Mouse (Mus musculus) A20 (cell line): ENCODE measurements at regions not wholly inside any gene's neighbourhood (a gene's known extent, or its start where the extent isn't known, plus 50 kb on each side); places are given as distances from the start of the nearest gene placed in this dataset.

Experiments
- DNase-seq: peaks from one replicate; pipeline ENCODE4 v3.0.0-alpha.2; 2011; ENCODE audit warnings: low read depth, low spot score

DNA sequence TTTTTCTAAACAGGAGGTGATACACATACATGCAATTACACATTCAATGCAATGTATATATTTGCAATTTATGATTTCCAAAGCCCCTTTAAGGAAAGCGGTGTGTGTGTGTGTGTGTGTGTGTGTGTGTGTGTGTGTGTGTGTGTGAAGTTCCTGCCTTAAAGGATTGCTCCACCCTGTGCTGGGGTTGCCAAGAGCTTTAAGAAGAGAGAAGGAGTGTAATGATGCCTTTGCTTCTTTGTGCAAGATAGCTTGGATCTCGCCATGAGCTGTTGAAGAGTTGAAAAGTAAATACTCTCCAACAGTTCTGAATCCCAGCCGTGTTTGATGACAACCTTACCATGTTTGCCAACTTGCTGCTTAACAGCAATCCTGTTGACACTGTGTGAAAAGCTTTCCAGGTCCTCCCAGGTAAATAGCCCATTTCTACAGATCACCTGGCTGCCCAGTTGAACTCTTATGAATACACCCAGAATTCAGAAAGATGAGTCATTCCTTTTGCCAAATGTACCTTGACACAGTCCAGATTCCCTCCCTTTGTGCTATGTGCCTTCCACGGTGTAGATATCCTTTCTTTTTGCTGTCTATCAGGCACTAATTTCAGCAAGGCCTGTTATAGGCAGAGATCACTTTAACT, 216.3 kb downstream of the Ikzf2 start:
- DNase-seq, result no peak

DNA sequence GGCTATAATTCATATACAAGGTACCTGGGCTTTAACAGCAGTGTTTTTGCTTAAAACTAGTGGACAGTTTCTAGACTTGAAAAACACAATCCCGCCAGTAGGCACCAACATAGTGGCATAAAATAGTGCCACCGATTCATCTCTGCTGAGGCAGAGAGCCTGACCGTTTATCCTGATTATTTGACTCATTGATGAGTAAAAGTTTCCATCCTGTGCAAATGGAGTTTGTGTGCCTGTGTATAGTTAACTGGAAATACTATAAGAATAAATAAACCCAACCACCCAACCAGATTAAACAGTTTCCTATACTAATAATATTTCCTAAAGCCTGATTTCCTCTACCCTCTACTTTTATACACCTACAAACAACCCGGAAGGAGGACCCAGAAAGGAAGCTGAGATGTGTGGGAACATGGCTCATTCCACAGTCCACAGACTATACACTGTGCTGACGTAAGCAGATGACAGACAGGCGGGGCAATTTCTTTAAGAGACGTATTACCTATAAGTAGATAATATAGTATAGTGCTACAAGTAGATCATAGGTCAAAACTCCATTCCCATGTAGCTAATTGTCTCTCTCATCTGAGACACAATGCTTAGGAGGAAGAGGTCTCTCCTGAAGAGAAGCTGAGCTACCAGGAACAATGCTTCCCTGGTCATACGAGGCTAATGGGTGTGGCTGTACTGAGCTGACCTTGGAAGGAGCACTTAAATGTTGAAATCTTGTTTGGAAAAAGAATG, 217.7 kb downstream of the Ikzf2 start:
- DNase-seq, result no peak

DNA sequence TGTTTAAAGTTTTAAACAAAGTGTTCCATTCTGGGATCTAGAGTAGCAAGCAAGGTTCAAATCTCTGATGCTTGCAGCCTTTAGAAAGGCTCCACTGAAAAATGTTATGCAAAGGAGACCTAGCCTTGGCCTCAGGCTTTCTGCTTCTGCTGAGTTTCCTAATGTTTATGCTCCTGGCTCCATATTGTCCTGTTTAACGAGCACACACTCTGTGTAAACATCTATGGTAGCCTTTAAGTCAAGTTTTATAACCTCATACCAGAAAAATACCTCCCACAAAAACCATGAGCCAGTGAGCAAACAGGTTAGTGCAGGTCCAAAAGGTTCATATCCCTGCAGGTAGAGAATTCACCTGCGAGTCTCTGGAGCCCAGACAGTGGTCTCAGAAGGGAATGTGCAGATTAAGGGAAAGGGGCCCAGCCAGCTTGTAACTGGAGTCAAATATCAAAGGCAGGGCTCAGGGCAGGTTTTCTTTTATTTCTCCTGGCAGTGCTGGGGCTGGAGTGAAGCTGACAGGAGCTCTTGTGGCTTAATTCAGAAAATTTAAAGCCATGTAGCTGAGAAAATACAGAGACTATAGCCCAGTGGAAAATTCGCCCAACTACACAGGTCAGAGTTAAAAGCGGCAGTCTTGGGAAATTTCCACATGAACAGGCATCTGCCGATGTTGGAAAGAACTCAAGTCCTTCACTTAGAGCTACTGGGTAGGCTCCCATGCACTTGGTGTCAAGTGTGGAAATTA, 220.3 kb downstream of the Ikzf2 start:
- no peak for DNase-seq

DNA sequence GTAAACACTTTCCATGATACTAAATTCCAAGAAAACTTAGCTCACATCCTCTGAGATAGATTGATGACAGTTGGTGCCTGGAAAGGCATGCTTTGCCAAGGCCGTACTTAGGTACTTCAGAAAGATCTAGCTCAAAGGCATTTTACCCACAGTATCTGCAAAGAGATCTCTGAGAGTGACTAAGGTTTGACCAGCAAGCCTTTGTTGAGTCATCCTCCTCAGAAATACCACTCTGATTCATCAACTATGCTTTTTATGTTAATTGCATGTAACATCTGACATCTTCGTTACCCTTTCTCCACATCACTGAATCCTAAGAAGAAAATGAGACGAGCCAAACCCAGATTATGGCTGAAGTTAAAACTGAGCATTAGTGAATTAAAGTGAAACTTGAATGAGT, 225.9 kb downstream of the Ikzf2 start:
- no peak for DNase-seq

DNA sequence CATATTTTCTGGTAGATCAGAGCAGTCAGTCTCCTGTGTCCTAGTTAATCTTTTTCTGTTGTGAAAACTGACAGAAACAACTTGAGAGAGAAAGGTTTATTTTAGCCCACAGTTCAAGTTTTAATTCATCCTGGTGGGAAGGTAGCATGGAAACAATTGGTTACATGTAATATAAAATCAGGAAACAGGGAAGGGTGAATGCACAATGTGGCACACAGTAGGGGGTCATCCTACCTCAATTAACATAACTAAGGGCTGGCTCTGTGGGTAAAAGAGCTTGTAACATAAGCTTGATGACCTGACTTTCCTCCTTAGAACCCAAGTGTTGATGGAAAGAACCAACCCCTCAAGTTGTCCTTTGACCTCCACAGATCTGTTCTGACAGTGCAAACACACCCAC, 227.1 kb downstream of the Ikzf2 start:
- no peak for DNase-seq

DNA sequence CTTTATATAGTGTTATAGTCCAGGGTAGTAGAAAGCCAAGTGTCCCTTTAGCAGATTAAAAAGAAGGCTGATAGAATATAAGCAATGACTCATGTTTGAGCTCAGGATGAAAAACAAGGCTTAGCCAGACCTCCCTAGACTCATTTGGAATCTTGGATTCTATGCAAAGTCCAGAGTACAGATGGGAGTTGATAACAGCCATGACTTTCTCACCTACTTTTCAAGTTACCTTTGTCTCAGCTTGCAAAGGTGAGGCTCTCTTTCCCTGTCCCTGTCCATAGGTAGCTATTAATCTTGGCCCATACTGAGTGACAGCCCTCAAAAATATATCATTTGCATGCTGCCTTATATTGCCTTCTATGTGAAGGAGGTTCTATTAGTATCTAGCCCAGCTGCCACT, 229.6 kb downstream of the Ikzf2 start:
- DNase-seq, result no peak

DNA sequence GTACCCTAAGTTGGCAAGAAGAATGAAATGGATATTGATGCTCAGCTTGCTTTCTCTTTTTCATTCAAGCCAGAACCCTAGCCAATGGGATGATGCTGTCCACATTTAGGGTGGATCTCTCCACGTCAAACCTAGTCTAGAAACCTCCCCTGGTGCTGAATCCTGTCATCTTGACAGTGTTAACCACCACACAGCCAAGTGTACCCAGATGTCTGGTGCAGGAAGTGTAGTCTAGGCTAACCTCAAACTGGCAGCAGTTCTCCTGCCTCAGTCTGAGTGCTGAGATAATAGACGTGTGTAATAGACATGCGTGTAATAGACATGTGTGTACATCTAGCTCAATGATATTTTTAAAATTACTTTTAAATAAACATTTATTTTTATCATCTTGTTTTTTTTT, 233.1 kb downstream of the Ikzf2 start:
- DNase-seq, result no peak

DNA sequence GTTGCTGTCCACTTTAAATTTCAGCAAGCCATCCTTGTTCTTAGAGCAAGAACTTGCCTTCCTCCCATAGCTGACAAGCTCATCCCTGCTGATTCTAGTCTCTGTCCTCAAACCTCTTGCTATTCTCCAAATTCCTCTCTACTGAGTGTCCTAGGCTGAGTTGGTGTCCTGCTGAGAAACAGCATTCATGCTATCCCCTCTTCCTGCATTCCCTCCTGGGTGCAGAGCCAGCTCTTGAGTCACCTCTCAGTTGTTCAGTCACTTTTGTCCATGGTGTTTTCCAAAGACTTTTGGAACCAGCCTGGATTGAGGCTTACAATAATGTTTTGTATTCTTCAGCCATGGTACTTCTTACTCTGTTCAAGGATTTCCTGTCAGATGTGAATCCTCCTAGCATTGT, 234.1 kb downstream of the Ikzf2 start:
- DNase-seq, result no peak

DNA sequence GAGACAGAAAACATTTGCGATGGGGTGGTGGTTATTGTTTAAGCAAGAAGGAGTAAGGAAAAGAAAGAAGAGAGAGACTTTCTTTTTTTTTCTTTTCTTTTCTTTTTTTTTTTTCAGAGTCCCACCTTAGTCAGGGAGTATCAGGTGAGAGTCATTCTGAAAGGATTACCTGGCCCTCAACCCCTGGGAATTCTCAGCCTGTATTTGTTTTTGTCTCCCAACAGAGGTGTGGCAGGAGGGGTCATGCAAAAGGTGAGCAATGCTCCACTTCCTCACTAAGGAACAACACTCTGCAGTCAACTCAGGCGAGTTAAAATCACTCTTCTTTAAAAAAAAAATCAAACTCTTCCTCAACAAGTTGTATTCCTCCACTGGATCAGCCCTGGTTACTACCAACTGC, 236.6 kb downstream of the Ikzf2 start:
- DNase-seq, result no peak

DNA sequence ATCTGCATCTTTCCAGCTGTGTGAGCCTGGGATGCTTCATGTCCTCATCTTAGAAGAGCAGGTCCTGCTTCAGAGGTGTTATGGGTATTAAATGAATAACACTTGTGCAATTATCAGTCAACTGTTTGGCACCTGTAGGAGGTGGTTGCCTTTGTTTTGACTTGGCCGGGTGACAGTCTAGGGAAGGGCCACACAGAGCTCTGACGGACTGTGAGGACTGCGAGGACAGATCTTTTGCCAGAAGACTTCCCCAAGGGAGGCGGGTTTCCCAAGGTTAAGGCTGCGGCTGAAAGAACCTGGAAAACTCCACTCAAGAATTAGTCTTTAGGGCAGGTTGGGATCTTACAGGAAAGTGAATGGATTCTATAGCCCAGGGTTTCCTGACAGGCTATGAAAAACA, 239.8 kb downstream of the Ikzf2 start:
- no peak for DNase-seq

DNA sequence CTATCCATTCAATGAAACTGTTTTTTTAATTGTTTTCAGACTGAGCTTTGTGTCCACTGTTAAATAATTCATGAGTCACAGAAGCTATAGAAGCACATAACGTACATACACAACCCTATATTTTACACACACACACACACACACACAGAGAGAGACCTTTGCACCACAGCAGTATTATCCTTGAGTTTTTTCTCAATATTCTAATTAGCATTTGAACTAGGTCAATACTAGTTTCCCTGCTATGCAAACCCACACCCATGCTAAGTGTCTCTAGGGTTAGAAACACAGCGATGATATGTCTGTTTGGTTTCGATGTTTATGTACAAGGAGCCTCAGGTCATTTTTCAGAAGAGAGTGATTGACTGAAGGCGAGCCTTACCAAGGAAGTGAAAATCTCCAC, 242.3 kb downstream of the Ikzf2 start:
- no peak for DNase-seq

DNA sequence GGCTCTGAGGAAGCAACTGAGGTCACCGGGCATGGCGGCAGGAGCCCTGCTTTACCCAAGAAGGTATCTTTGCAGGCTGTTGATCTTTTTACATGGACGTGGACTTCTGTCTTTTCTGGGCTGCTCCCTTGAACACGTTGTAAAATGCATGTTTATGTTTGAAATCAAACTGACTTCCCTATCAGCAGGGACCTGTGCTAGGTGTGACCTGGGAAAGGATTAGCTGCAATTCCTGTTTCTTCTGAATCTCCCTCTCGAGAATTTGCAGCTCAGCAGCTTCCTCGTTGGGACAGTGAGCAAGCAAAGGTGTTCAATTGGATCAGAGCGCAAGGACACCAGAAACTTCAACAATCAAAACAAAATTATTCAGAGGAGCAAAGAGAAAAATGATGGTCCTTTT, 243.6 kb downstream of the Ikzf2 start:
- DNase-seq, result no peak

DNA sequence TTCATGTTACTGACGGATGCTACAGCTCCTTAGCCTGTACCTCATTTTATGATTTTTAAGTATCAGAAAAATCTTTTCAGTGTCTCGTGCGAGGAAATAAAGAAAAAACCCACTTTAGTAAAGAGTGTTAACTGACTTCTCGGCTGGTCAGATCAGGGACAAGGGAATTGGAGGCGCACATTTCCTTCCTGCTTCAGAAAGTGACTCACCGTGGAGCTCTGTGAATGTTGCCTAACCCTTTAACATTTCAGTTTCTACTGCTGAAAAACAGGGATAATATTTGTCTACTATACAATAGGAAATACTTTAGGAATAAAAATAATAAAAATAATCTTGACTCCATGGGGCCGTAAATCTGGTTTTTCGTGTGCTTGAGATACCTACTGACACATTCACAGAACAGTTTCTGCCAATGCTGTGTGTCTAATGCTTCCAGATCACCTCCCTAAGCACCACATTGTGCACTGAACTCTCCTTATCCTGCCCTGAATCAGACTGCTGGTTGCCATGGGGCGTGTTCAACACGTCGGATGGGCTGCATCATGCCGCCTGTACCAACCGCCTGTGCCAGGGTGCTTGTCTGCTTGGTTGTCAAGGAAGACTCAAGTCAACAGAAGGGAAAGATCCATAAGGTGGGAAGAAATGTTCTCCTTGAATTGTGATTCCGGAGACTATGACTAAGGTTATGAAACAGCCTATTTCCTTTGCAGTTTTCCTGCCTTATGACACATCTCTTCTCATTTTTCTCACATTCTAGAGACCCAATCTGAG, 246.3 kb downstream of the Ikzf2 start:
- no peak for DNase-seq

DNA sequence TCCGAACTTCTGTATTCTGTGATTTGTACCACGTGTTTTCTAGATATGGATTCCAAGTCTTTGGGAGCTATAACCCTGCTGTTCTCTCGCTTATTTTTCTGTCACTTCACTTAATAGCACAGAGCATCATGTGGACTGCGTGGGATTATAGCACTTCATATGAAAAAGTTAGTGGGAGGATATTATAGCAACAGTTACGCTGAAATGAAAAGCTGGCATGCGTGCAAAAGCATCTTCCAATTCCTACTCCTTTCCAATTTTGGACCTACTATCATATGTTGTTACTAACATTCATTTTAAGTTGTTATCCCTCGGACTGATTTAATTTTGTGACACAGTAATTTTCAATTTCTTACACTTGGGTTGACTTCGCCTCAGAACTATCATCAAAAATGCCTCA, 250.0 kb downstream of the Ikzf2 start:
- no peak for DNase-seq

DNA sequence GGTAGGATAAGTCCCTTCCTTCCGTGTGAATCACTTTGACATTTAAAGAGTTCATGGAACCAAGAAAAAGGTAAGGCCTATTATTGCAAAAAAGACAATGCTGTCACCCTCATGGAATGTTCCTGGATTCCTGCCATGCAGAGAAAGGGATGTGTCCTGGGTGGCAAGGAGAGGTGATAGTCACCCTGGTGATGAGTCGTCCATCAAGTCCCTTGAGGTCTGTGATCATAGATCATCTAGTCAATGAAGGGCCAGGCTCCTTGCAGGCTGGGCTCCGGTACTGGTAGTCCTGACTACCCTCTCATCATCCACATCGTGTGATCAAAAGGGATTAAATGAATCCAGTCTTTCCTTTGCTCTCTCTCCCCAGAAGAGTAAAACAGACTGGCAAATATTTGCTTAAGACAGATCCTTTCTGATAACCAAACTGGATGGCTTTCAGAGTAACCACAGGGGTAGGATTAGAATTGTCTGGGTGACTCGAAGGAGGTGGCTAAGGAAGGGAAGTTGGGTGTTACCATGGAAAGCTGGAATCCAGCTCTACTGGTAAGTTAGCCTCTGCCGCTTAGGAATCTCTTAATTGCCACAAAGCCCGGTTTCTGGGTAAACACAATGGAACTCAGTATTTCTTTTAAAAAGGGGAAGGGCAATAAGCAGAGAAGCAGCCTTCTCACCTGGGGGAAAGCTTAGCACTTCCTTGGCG, 253.2 kb downstream of the Ikzf2 start:
- no peak for DNase-seq

DNA sequence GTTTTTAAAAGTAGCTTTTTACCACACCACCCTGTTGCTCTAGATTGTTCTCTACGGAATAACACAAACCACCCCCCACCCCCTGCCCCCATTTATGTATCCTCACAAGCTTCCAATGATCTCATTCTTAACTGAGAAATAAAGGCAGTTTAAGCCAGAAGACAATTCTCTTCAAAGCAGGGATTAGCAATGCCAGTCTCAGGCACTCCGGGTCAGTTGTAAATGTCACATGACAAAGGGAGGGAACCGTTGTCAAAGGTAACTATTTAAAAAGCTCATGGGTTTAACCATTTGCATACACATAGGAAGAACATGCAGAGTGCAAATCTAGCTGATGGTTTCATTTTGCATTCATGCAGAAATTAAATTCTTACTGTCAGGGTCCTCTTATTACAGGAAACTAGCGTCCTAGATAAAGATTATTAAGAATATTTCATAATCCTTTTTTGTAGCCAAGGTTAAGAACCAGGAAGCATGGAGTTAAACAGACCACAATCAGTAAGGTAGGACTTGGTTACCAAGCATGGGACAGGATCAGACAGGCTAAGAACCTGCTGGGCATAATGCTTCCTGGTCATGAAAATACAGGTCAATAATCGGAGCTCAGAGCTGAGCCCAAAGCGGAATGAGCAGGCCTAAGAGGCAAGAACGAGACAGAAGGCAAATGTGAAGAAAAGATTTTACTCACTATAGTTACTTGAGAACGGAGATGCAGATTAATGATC, 256.2 kb downstream of the Ikzf2 start:
- no peak for DNase-seq

DNA sequence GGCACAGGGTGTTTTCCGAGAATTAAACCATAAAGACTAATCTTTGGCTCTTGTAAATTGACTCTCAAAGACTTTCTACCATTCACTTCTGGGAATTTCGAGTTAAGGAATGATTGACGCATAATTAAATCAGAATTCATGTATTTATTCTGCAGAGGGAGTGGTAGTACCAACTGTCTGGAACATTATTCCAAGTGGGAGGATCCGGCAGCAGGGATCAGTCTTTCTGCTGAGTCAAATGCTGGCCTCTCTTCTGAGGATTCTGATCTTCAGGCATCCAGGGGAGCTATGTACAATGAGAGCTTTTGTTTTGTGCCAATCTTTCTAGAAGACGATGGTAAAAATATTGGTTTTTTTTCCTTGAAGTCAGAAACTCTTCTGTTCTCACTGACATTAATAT, 257.4 kb downstream of the Ikzf2 start:
- DNase-seq, result no peak

DNA sequence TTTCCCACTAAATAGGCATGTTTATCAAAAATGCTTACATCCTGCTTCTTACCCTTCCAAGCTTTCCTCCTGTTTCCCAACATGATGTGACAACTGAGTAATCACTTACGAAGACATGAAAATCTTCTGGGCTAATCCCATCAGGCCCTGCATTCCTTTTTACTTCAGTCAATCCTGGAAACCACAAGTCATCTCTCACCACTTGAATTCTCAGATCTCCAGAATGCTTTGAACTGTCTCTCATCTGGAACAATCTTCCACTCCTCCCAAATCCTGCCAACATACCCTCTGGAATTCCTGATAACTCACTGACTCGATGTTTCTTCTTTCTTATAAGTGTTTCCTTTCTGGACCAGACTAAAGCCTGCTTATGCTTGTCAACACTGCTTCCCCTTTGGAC, 289.4 kb downstream of the Ikzf2 start:
- no peak for DNase-seq

DNA sequence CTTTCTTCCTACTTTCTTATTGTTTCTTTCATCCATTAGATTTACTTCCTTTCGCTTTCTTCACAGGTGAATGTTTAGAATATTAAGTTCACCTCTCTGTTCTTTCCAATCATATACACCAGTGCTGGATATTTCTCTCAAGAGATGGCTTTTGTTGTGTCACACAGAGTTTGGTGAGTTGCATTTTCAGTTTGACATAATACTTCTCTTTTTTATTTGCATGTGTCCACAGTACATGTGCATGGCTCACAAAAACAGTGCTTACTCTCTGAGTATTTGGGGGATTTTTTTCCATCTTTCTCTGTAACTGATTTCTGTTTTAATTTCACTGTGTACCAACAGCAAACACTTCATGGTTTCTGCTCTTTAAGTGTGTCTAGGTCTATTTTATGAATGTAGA, 274.5 kb upstream of the Erbb4 start:
- DNase-seq, result peak; percentile 5

DNA sequence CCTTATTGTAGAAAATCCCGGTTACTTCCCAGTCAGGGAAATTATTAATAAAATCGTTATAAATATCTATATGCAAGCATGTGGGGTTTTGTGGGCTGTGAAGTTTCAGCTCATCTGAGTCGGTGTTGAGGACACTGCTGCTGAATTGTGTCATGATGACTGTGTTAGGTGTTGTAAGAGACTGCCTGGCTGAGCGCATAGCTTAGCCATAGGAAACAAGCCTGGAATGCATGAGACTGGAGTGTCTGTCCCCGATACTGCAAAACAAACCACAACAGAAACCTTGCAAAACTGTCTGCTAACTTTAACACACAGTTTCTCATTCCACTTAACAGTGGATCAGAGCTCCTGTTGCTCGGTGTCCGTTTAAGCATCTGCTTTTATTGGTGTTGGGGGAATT, 271.9 kb upstream of the Erbb4 start:
- DNase-seq, result no peak
